Mouse (Mus musculus): ENCODE data around the gene Tstd3.

Tstd3 gene

GRCm38 (mm10) chr4:21766863-21767304, at the start of gene Tstd3, which contains the start of gene Usp45:
Tstd3 (minus strand) TSS chr4:21767212.
Usp45 (plus strand) TSS chr4:21767156.
- peak; percentile 73 to 75 for DNase-seq

- peak; percentile 61 to 65 for DNase-seq
Measured at GRCm38 (mm10) chr4:21814029-21814428, 47.0 kb upstream of the Tstd3 start.

DNA sequence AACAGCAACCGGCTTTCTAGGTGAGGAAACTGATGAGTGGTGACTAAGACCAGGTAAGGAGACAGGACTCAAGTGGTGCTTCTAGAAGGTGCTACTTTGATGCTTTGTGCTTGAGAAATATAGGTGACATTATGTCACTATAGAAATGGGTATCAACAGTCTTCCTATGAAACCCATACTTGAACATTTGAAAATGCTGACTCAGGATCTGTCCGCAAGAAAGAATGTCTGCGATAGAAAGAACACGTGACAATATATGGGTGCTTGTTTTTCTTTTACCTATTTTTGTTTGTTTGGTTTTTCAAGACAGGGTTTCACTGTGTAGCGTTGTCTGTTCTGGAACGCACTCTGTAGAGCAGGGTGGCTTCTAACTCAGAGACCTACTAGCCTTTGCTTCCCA, 45.6 kb upstream of the Tstd3 start:
- DNase-seq = no peak

- no peak for DNase-seq
Measured at GRCm38 (mm10) chr4:21810608-21811007, 43.6 kb upstream of the Tstd3 start.

DNA sequence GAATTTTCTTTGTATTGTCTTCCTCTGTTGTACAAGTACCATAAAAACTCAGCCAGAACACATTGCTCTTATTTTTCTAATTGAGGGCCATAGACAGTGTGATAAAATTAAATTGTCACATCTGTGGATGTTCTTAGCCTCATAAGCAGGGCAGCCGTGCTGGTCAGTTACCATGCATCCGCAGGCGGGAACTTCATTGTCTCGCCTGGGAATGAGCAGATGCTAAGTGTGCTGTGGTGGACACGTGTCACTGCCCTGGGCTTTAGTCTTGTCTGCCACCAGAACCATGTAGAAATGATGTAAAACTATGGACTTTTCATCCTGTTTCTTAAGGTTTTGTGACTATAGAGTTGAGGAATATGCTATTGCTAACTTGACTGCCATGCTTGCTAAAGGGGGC, 40.2 kb upstream of the Tstd3 start:
- DNase-seq = no peak

- DNase-seq = no peak
Measured at GRCm38 (mm10) chr4:21801620-21802019, 34.6 kb upstream of the Tstd3 start.

DNA sequence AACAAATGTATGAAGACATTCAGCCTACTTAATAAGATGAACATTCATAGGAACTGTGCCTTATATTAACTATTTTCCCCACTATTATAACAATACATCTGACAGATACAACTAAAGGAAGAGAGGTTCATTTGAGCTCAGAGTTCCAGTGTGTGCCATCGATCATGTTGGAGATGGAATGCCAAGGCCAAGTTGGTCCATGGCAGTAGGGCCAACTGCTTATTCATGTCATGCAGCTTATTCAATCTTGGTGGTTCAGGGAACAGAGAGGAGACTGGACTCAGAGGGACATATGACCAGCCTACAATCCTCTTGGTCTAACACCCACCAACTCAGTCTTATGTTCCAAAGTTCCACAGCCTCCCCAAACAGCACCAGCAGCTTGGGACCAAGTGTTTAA, 34.0 kb upstream of the Tstd3 start:
- no peak for DNase-seq

GRCm38 (mm10) chr4:21793631-21794030, 26.6 kb upstream of the Tstd3 start:
- no peak for DNase-seq

- DNase-seq = no peak
Measured at GRCm38 (mm10) chr4:21789836-21790235, 22.8 kb upstream of the Tstd3 start.

DNA sequence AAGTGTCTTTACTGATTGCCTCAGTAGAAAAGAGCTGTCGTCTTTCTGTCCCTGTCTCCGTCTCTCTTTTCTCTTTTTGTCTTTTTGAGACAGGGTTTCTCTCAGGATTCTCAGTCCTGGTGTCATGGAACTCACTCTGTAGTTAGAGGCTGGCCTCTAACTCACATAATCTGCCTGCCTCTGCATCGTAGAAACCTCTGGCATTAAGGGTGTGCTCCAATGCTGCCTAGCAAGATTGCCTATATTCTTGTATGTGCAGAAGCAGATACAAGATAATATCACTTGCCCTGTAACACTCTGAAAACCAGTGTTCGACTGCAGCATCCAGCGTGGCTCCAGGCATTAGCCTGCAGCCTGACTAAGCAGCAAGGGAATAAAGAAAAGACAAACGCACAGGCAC, 21.9 kb upstream of the Tstd3 start:
- no peak for DNase-seq

DNA sequence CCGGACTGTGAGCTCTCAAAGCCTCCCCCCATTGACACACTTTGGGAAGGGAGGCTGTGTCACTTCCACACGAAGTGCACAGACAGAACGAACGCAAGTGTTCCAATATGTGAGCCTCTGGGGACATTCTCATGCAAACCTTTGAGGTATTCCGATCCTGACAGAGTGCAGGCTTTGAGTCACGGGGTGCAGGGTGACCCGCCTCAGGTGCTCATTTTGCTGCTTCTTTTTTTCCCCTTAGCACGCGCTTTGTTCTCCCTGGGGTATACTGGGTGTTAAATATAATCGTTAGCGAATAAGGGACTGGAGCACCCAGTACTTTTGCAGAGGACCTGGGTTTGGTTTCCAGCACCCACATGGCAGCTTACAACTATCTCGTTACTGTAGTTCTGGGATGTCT, 19.3 kb upstream of the Tstd3 start:
- DNase-seq = no peak

DNA sequence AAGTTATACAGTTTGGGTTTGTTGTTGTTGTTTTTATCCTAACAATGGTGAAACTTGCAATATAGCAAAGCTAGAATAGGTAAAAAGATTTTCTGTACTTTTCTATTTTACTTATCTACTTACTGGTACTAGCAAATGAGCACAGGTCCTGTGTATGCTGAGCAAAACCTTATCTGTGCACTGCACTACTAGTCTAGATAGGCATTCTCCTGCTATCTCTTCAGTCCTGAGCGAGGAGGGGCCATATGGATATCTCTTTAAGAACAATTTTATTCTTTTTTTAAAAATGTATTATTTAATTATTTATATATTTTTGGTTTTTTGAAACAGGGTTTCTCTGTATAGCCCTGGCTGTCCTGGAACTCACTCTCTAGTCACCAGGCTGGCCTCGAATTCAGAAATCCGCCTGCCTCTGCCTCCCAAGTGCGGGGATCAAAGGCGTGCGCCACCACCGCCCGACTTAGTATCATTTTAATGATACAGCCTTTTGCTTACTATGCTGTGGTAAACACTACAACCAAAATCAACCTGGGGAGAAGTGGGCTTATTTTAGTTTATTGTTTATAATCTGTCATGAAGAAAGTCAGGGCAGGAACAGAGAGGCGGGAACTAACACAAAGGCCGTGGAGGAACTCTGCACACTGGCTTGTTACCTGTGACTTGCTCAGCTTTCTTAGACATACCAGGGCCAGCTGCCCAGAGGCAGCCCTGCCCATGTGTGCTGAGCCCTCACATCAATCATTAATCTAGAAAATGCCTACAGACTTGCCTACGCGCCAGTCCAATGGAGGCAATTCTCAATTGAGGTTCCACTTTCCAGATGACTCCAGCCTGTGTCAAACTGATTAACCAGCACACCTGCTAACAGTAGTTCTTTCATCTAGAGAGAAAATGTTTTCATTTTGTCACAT, 14.1 kb upstream of the Tstd3 start:
- DNase-seq = no peak

DNA sequence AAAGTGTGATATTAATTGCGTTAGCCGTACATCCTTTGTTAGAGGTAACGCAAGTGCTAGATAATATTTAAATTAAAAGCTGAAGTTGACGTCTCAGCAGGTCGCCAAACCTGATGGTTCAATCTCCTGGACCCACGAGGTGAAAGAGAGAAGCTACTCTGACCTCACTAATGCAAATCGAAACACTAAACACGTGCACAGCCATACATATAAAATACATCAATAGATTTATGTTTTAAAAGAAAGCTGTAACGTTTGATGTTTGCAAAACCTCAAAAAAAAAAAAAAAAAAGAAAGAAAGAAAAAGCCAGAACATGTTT, 9.9 kb upstream of the Tstd3 start:
- peak; percentile 31 to 39 for DNase-seq

DNA sequence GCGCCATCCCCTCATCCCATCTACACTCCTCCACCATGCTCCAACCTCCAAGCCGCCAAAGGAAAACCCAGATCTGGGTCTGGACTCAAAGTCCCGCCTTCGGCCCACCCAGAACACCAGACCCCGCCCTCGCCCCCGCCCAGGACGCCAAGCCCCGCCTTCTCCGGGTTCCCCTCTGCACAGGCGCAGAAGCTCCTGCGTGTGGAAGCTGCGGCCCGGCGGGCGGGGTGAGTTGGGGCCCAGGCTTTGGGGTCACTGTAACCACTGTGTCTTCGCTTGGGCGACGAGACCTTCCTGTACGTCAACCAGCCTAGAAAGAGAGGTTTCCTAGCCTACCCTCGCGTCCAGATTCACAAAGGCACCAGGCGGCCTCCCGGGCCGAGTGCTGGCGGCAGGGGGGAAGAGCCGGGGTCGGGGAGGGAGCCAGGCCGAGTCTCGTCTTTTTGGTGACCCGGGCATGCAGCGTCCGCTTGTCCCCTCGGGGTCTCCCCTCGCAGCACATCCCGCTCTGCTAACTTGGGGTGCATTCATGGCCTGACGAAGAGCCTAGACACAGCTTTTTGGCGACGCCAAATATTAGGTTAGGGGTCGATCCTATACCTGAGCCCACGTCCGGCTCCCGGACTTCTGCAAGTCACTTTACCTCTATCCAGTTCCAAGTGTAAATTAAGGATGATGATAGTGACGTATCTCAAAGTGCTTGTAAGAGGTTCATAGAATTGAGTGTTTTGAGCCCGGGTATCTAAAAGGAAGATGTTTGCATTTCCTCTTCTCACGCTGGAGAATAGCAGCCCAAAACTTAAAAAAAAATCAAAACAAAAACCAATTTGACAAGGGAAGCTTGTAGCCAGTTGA, 9.3 kb upstream of the Tstd3 start:
- DNase-seq = peak; percentile 94 to 95

DNA sequence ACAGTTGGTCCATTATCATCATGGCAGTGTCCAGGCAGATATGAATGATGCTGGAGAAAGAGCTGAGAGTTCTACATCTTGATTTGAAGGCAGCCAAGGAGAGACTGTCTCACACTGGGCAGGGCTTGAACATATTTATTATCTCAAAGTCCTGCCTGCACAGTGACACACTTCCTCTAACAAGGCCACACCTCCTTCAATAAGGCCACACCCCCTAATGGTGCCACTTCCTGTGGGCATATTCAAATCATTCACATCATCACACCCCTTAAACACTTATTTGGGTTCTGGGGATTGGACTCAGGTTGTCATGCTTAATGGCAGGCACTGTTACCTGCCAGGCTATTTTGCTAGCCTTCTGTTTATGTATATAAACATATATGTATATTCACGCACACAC, 5.3 kb upstream of the Tstd3 start:
- peak; percentile 62 to 68 for DNase-seq

- no peak for DNase-seq
Measured at GRCm38 (mm10) chr4:21771064-21771463, 4.1 kb upstream of the Tstd3 start.

DNA sequence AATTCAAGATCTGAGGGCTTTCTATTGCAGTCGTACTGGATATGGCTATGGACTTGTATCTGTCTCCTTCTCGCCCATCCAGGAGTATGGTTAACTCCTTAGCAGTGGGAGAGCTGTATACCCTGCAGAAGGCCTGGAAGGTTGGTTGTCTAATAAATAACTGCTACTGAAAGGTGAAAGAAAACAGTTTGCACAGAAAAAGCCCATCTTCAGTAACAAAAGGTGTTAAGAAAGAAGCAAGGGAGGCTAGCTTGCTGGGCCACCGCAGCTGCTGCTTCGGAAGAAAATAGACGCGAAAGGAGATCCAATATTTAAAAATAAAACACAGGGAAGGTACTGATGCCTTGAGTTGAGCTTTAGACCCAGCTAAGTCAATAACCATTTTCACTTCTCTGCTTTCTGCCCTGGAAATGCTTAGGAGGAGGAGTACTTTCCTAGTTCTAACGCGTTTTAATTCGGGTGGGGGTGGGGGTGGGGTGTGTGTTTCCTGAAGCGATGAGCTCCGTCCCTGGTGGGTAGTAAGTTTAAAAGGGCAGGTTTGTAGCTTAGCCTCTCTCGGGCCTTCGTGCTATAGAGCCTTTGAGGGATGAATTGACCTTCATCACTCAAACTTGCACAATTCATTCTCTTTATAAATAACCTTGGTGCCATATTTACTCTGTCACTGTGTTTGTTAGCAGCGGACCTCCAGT, 695 bp downstream of the Tstd3 start:
- no peak for DNase-seq

DNA sequence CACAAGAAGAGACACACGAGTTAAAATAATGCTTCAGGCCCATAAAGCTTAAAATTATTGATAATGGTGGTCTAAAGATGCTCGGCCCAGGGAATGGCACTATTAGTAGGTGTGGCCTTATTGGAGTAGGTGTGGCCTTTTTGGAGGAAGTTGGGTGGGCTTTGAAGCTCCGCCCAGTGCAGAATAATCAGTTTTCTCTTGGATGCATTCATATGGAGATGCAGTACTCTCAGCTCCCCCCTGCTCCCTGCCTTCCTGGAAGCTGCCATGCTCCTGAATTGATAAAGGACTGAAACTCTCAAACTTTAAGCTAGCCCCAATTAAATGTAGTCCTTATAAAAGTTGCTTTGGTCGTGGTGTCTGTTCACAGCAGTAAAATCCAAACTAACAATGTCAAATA, 3.2 kb downstream of the Tstd3 start:
- DNase-seq = no peak

GRCm38 (mm10) chr4:21761416-21762160, 5.4 kb downstream of the Tstd3 start:
- DNase-seq = no peak

- DNase-seq = no peak
Measured at GRCm38 (mm10) chr4:21758860-21759259, 8.2 kb downstream of the Tstd3 start.

DNA sequence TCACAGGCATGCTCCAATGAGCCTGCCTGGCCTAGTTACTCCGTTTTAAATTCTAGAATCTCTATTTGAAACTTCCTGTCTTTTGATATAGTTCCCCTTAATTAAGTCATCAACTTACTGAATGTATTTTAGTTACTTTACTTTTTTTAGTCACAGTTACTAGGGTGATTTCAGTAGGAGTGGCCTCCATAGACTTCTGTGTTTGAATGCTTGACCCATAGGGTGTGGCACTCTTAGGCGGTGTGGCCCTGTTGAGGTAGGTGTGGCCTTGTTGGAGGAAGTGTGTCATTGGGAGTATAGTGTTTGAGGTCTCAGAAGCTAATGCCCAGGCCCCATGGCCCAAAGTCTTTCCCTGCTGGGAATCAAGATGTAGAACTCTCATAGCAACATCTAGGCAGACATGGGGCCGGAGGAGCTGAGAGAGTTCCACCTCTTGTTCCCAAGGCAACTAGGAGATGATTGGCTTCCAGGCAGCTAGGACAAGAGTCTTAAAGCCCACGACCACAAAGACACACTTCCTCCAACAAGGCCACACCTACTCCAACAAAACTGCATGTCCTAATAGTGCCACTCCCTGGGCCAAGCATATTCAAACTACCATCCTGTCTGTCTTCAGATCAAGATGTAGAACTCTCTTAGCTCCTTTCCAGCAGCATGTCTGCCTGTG, 11.8 kb downstream of the Tstd3 start:
- peak; percentile 64 to 68 for DNase-seq

DNA sequence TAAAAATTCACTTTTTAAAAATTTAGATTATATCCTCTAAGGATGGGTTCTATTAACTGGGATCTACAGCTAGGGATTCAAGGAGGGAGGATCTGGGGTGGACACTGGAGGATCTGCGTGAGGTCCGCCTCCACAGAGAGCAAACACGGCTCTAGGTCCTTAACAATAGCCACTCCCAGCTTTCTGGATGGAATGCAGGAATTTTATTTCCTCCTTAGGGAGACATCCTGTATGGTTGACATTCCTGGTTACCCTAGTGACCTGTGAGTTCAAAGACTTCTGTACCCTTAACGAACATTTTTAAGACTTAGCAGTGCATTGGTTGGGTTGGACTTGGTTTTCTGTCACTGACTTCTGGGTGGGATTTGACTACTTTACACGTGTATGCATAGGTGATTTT, 21.3 kb downstream of the Tstd3 start:
- DNase-seq = no peak

Data from B cell, adult 2 months (primary cell).